Mouse (Mus musculus) left cerebral cortex, postnatal 25 days (tissue): ENCODE data around the gene Ajap1. TPM values are rescaled to one million over a fixed set of nuclear protein-coding genes. Genes with fewer than 3 reads are reported as not detected.
A peak's percentile ranks its signal among the peaks of the same experiment; 100 is the strongest.

Experiments
- DNase-seq, 2 experiments: peaks; one replicate each; pipeline ENCODE4 v3.0.0; 2022; ENCODE audit warnings: low spot score in 2 of 2, mixed read lengths in 1 of 2
- intact Hi-C: fragments of 180-260 bp; cut with DNase I; formaldehyde crosslinking; loops from one replicate; pipeline ENCODE4 v1.15.1; 2025
- total RNA-seq, 2 experiments: library from RNA; stranded (reverse); gene quantifications; 2 replicates each; pipeline ENCODE4 v1.2.3; 2021

The Ajap1 gene
- total RNA-seq, 2 experiments from 2014 or later: 53.5 to 57.1 TPM

DNA sequence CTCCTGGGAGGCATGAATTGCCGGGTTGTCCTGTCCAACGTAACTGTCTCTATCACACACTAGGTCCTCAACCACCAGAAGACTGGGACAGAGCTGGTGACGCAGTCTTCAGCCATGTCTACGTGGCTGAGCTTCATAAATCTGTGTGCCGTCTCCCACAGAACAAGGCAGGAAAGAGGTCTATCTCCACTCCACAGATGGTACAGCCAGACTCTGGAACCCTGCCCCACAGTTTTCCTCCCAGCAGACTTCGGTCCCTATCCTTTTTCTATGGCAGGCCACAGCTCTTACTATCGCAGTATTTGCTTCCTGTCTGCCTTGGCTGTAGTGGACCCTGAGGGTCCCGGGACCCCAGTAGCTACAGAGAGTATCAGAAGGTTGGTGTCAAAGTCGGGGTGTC lies 23.1 kb downstream of the Ajap1 start:
- intact Hi-C loops: loop anchor here (1.0 kb wide), 1 partner anchor 19 kb away; no protein-coding TSS in a partner anchor
- peak in 1 of 2 experiments; percentile 69 for DNase-seq

DNA sequence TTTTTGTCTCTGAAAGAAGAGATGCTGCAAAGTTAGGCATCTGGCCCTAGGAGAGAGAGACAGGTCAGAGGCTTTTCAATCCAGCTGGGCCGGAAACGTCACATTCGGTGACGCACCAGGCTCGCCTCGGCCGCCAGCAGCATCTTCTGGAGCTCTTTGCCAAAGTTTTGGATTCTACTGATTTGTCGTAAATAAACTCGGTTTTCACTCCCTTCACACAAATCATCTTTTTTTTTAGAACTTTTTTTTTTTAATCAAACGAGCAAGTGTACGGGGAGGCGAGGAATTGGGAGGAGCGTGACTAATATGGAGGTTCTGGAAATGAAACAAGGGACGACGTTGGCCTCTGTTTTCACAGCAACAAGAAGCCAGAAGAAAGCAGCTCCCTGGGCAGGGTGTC lies 23.8 kb downstream of the Ajap1 start:
- intact Hi-C loops: loop anchor here (1.0 kb wide), 1 partner anchor 19 kb away; no protein-coding TSS in a partner anchor

DNA sequence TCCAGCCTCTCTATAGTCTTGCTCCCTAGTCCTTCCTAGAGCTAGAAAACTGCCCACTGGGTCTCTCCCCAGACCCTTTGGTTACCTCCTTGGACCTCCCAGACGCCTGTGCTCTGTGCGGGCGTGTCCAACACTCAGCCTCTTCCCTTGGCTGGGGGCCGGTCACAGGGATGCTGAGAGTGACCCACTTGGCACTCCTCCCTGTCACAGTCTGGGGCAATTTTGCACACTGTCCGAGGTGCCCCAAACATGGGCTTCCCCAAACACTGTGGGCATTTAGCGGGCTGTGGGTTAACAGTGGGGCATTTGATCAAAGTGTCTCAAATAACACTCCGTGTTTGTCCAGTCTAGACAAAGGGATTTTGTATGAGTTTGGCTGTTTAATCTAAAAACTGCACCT lies 29.1 kb downstream of the Ajap1 start:
- no peak for DNase-seq
- intact Hi-C loops: no loop called here

More for the DNA sequence above, 23.8 kb downstream of the Ajap1 start:
- peak in 1 of 2 experiments; percentile 58 for DNase-seq

DNA sequence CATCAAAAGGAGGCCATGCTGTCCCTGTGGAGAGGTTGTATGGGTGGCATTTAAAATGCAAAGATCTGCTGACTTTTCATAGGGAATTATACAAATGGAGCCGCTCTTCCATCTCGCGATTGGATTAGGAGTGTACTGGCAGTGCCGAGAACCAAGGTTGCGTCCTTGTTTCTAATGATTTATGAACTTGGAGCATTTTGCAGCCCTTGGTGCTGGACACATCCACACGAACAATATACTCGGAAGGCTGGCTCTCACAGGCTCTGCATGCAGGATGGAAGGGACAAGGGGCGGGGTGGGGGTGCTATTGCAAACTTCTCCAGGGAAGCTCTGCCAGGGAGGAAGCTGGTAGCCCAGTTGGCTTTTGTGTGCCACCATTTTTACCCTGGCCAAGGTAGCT lies 31.1 kb downstream of the Ajap1 start:
- intact Hi-C loops: no loop called here
- no peak for DNase-seq

DNA sequence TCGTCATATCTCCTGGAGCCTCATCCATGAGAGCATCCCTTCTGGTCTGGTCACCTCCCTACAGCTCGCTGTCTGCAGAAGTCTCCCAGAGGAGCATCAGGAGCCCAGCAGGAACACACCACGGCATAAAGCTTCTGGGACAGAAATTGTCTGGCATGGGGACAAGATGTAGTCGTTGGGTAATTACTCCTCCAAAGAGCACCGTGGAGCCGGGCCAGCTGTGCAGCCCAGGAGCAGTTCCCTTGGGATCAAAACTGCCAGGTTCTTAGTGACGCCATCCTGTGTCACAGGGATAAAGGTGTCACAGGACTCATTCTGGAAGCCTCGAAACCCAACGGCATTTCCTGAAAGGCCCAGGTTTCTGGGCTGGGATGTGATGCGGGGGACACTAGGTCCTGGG lies 40.1 kb downstream of the Ajap1 start:
- no peak for DNase-seq
- intact Hi-C loops: no loop called here

DNA sequence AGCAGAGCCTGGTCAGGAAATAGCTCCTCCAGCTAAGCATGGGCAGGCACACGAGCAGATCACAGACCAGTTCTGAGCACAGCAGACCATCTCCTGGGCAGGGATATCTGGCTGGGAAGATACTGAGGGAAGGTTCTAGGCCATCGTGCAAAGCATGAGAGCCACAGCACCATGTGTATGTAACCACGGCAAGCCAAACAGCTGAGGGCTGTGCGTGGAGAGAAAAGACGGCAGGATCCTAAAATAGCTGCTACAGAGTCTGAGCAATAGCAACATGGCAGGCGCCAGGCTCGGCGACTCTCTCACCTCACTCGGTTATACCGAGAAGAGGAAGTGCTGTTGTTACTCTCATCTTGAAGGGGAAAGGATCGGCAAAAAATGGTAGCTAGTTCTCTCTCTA lies 42.7 kb downstream of the Ajap1 start:
- intact Hi-C loops: loop anchor here (1.0 kb wide), 1 partner anchor 19 kb away; no protein-coding TSS in a partner anchor

DNA sequence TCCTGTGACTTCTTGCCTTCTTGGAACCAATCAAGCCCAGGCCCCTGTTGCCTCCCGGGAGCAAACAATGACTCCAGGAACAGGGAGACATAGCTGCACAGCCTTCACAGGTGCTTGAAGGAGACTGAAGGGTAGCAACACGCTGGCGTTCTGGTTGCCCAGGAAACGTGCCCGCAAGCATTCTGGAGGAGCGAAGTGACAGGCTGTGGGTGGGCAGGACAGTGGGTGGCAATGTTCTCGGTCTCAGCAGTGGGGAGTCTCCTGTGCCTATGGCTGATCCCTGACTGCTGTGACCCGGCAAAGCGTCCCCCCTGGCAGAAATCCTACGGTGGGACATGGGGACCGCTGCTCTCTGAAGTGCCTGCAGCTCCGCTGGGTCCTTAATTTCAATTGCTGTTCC lies 43.6 kb downstream of the Ajap1 start:
- DNase-seq: peak; percentile 86 to 96
- intact Hi-C loops: no loop called here

More for the DNA sequence above, 42.7 kb downstream of the Ajap1 start:
- DNase-seq: peak; percentile 72 to 90

DNA sequence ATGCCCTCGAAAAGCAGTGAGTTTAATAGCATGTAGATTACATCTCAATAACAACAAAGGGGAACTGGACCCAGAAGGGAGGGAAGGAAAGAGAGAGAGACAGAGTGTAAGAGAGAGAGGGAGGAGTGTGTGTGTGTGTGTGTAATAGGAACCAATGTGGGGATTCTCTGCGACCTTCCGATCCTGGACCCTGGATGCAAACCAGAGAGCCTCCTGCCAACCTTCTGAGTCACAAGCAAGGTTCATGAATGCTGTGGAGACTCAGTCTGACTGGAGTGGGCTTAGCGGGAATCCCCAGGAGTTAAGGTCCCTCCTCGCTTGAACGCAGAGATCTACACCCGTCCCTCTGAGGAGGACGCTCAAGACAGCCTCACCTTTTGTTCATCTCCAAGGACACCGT lies 45.4 kb downstream of the Ajap1 start:
- no peak for DNase-seq
- intact Hi-C loops: no loop called here

DNA sequence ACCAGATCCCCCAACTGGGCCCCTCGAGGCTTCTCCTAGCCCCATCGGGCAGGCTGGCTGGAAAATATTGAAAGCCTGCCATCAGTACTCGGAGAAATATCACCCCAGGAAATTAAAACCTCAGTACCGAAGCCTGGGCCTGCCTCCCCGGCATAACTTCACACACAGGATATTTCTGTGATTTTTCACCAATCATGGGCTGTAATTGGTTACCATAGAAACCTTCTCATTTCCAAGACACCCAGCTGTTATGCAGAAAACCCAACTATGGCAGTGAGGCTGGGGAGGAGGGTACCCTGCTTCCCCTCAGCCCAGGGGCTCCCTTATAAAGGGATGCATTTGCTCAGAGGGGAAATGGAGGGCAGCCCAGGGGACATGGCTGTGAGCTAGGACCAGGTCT lies 46.7 kb downstream of the Ajap1 start:
- intact Hi-C loops: no loop called here
- peak; percentile 54 to 67 for DNase-seq

DNA sequence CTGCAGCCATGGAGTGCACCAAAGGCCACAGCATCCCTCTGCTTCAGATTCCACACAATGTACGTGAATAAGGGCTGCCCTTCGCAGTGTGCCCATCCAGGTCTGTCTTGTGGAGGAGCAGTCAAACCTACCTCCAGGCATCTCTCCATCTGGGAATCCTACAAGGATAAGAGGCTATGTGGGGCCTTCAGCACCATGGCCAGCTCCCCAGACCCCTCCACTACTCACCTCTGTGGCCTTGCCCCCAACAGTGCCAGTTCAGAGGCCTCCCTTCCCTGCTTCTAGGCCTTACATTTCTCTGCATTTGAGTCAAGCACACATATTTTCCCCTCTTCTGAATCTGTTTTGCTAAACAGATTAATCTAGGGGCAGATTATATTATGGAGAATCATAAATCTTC lies 52.6 kb downstream of the Ajap1 start:
- intact Hi-C loops: no loop called here

DNA sequence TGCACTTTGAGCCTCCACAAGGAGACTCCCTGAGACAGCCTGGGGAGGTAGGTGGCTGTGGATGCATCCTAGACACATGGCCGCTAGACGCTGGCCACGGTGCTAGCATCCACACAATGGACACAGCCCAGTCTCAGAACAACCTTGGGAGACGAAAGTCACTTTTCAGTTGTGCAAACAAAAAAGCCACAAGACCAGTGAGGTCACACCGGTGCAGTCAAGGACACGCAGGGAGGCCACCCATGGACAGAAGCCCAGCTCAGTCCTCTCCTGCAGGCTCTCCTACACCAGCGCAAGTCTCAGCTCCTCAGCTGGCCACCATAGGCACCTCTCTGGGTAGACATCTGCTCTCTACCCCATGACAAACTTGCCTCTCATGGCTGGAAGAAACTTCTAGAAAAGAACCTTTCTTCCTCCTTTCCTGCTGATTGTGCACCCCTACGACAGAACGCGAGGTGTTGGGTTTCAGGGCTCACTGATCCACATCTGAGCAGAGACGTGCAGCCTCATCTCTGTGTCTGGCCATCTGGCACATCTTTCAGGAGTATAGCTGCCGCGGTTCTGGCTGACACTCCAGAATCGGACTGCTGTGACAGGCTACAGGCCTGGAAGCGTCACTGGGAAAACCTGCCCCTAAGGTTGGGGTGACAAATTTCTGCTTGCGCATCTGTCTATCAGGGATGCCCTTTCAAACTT lies 56.5 kb downstream of the Ajap1 start:
- DNase-seq: peak; percentile 35 to 67
- intact Hi-C loops: no loop called here

More for the DNA sequence above, 52.6 kb downstream of the Ajap1 start:
- no peak for DNase-seq

DNA sequence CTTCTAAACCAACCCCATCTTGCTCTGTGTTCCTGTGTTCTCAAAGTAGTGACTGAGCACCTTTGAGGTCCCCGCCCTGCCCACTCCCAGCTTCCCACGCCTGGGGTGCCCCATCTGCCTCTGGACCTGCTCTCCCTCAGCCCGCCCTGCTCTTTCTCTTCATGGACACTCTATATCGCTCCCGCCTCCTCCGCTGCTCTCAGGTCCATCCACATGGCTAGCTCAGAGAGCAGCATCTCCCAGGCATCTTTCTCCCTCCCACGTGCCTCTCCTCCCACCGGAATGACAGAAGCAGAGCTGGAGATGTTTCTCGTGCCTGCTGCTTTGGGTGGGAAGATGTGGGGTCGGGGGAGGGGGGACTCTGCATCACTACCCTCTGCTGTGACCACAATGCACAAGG lies 58.3 kb downstream of the Ajap1 start:
- intact Hi-C loops: loop anchor here (5.0 kb wide), 1 partner anchor 38 kb away; no protein-coding TSS in a partner anchor

DNA sequence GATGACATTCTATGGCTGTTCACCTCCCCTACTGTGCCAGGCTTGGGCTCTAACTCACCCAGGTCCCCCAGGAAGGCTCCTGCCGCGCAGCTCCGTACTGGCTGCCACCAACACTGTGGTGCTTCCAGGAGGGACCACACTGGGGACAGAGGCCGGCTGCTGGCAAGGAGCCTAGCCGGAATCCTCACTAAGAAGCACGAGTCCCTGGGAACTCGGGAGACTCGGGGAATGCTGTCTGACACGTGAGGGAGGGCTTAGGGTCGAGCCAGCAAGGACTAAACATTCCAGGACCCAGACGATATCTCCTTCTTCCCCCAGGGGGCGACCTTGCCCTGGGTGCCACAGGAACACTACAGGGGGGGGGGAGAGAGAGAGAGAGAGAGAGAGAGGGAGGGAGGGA lies 64.7 kb downstream of the Ajap1 start:
- DNase-seq: peak; percentile 45 to 51
- intact Hi-C loops: loop anchor here (2.0 to 10.0 kb wide), 2 partner anchors 63 to 527 kb away; no protein-coding TSS in a partner anchor

More for the DNA sequence above, 58.3 kb downstream of the Ajap1 start:
- DNase-seq: peak; percentile 45 to 88

DNA sequence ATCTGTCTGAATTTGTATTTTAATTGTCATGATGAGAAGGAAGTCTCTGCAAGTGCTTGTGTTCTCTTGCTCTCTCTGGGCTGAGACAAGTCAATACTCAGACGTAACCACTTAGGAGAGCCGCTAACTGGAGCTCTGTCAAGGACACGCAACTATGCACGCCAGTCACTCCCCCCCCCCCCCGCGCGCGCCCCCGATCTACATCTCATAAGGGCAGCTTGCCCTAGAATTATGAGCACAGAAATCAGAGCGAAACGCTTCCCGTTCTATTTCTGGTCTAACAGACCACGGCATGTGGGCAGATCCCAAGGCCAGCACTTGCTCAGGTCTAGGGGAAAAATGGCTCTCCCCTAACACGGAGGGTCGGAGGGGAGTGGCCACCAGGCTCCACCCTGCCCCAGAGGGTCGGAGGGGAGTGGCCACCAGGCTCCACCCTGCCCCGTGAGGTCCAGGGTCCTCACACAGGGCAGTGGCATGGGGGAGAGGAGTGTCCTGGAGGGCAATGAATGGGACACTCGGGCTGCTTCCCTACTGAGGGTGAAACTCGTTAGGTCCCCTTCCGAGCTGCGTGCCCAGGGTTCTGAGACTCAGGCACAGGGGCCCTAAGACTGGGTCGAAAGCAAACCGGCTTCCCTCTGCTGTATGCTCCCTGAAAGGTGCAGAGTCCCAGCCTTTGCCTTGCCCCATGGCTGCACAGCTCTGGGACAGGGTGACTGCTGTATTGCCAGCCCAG lies 65.3 kb downstream of the Ajap1 start:
- intact Hi-C loops: loop anchor here (10.0 kb wide), 1 partner anchor 527 kb away; no protein-coding TSS in a partner anchor
- peak in 1 of 2 experiments; percentile 45 for DNase-seq

DNA sequence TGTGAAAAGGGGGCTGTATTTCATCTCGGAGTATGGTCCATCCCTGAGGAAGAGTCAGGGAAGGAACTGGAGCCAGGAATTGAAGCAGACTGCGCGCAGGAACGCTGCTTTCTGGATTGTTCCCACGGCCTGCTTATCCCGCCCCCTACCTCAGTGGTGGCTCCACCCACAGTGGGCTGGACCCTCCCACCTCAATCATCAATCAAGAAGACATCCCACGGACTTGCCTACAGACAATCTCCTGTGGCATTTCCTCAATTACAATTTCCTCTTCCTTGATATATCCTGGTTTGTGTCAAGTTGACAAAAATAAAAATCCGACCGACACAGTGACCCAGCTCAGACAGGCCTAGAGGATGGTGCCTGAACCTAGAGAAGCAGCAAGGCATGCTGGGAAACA lies 66.5 kb downstream of the Ajap1 start:
- intact Hi-C loops: loop anchor here (10.0 kb wide), 1 partner anchor 529 kb away; no protein-coding TSS in a partner anchor
- DNase-seq: no peak

DNA sequence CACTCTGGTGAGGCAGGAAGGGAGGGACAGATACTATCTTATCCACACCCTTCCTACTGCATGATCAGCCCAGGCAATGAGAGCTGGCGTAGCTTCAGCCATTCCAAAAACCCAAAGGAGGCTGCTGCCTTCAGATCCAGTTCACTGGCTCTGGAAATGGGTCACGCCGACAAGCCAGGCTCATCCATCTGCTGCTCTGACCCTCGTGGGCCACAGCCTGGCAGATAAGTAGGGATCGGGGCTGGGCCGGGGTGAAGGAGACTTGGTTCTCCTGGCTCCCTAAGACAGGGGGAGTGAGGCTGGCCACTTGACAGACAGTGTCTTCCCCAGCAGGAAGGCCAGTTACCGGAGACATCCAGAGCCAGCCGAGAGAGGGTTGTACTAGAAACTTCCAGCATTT lies 84.2 kb downstream of the Ajap1 start:
- intact Hi-C loops: no loop called here

DNA sequence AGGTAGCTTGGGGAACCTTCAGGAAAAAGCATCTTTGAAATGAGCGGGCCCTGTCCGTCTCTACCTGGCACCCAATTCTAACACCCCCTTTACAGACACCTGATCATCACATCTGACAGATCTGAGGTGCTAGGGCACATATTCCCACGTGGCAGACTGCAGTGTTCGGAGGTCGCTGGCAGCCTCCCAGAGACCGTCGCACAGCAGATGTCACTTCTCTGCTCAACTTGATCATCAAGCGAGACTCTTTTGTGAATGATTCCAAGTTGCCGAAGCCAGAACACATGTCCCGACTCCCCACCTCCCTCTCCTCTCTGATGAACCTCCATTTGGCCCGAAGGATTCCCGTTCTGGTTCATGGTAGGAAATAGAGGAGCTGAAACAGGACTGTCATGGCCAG lies 95.1 kb downstream of the Ajap1 start:
- intact Hi-C loops: no loop called here
- DNase-seq: no peak

More for the DNA sequence above, 84.2 kb downstream of the Ajap1 start:
- no peak for DNase-seq

DNA sequence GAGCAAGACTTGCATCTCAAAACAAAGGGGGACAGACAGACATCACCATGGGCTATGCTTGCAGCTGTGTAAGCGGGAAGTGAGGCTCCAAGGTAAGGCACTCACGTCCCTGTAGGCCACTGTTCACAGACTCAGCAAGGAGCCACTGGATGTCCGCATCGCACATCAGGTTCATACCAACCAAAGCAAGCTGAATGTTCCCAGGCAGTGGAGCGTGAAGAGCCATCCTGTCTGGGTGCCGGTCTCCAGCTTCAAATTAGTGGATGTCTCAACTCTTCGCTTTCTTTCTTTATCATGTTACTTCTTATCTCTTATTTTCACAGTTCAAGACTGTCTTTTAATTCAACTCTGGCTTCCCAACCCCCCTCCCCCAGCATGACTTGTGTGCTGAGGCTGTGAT lies 101.2 kb downstream of the Ajap1 start:
- DNase-seq: no peak
- intact Hi-C loops: no loop called here

DNA sequence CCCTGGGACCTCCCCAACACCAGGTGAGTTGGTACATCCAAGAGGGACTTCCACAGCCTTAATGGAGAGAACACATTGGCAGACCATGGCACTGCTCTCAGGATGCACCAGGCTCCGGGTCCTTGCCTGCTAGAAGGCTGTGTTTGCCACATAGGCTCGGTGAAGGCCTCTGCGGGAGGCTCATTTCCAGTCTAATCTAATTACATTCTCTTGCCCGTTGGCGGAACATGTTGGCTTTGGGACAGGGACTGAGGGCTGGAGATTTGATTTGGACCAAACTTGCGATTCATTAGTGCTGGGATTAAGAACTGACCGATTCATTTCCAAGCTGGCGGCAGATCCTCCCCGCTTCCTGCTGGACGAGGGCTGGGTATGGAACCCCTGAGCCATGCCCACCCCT lies 101.7 kb downstream of the Ajap1 start:
- intact Hi-C loops: no loop called here
- DNase-seq: no peak

DNA sequence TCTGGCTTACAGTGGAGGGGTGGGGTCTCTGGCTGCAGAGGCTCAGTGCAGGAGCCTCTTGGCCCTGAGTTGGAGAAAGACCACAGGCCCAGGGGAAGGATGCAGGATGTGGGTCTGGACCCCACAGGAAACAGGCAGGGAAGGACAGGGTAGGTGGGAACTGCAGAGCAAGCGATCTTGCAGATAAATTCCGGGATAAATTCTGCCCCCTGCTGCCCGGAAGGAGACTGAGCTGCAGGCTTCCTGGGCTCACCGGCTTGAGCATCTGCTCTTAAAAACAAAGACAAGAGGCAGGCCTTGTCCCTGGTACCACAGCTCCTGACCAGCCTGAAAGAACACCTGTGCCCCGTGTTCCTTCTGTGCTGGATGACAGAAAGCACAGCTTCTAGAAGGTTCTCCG lies 104.6 kb downstream of the Ajap1 start:
- DNase-seq: peak; percentile 61 to 71
- intact Hi-C loops: loop anchor here (2.0 to 10.0 kb wide), 3 partner anchors 203 to 753 kb away; no protein-coding TSS in a partner anchor
